Mouse (Mus musculus) MEL (cell line): ENCODE data around the gene Slc25a34. TPM values are rescaled to one million over a fixed set of nuclear protein-coding genes. Genes with fewer than 3 reads are reported as not detected.

Experiments
- DNase-seq: peaks from one replicate; pipeline ENCODE4 v3.0.0; 2011; ENCODE audit warnings: low read depth, low spot score
- H3K27ac ChIP-seq: 2 replicates; pipeline ENCODE4 v1.5.1; 2012; ENCODE audit warnings: low read depth, mild to moderate bottlenecking, control low read depth, low read length, moderate library complexity; ENCODE audit not compliant: control insufficient read depth
- H3K27me3 ChIP-seq, 2 experiments: fragments of 150-350 bp in 1 of 2; sonication (generic) in 1 of 2; 2 replicates each; pipeline ENCODE4 v1.6.1; 2012; ENCODE audit warnings: low read length in 2 of 2, mild to moderate bottlenecking in 2 of 2, improper control_type of control experiment in 1 of 2, moderate library complexity in 1 of 2; ENCODE audit not compliant: insufficient read depth in 2 of 2, control insufficient read depth in 1 of 2
- H3K36me3 ChIP-seq, 2 experiments: 2 replicates each; pipeline ENCODE4 v1.6.1; 2012 to 2014; ENCODE audit warnings: low read length in 2 of 2, improper control_type of control experiment in 1 of 2, inconsistent platforms in 1 of 2, mild to moderate bottlenecking in 1 of 2; ENCODE audit not compliant: insufficient read depth in 2 of 2, control insufficient read depth in 1 of 2
- H3K4me1 ChIP-seq, 2 experiments: fragments of 150-350 bp in 1 of 2; sonication (generic) in 1 of 2; 2 replicates each; pipeline ENCODE4 v1.6.1; 2012; ENCODE audit warnings: low read length in 2 of 2, improper control_type of control experiment in 1 of 2, mild to moderate bottlenecking in 1 of 2; ENCODE audit not compliant: insufficient read depth in 2 of 2, control insufficient read depth in 1 of 2
- H3K4me3 ChIP-seq, 2 experiments: fragments of 150-350 bp in 1 of 2; sonication (generic) in 1 of 2; 2 replicates each; pipeline ENCODE4 v1.5.1; 2012; ENCODE audit warnings: low read depth in 2 of 2, low read length in 2 of 2, mild to moderate bottlenecking in 2 of 2, moderate library complexity in 2 of 2, control low read depth in 1 of 2, improper control_type of control experiment in 1 of 2; ENCODE audit not compliant: control insufficient read depth in 1 of 2, insufficient read depth in 1 of 2
- H3K79me2 ChIP-seq: 2 replicates; pipeline ENCODE4 v1.6.1; 2012; ENCODE audit warnings: mild to moderate bottlenecking, low read length, moderate library complexity; ENCODE audit not compliant: control insufficient read depth, poor library complexity, insufficient read depth
- H3K9ac ChIP-seq: 2 replicates; pipeline ENCODE4 v1.6.1; 2012; ENCODE audit warnings: low read depth, mild to moderate bottlenecking, control low read depth, low read length, moderate library complexity; ENCODE audit not compliant: control insufficient read depth, poor library complexity, severe bottlenecking
- H3K9me3 ChIP-seq: fragments of 150-350 bp; sonication (generic); replicated peaks from 2 replicates; pipeline ENCODE4 v1.6.1; 2012; ENCODE audit warnings: mild to moderate bottlenecking, low read length, improper control_type of control experiment, moderate library complexity; ENCODE audit not compliant: insufficient read depth
- CHD1 ChIP-seq: IDR thresholded peaks from 2 replicates; pipeline ENCODE4 v1.6.1; 2012; ENCODE audit warnings: low read depth, mild to moderate bottlenecking, inconsistent platforms, low read length, improper control_type of control experiment
- CHD2 ChIP-seq: IDR thresholded peaks from 2 replicates; pipeline ENCODE4 v1.6.1; 2011; ENCODE audit warnings: low read length, improper control_type of control experiment
- CTCF ChIP-seq, 3 experiments: IDR thresholded peaks in 2 of 3; conservative IDR thresholded peaks in 1 of 3; 2 replicates each; pipeline ENCODE4 v1.5.1; 2011 to 2012; ENCODE audit warnings: low read length in 3 of 3, low read depth in 2 of 3, mild to moderate bottlenecking in 2 of 3, improper control_type of control experiment in 1 of 3, inconsistent platforms in 1 of 3, mixed read lengths in 1 of 3, moderate library complexity in 1 of 3; ENCODE audit not compliant: control insufficient read depth in 1 of 3, insufficient read depth in 1 of 3, poor library complexity in 1 of 3, severe bottlenecking in 1 of 3
- E2F4 ChIP-seq: IDR thresholded peaks from 2 replicates; pipeline ENCODE4 v1.6.1; 2011; ENCODE audit warnings: low read depth, low read length, improper control_type of control experiment, borderline replicate concordance
- JUND ChIP-seq: IDR thresholded peaks from 2 replicates; pipeline ENCODE4 v1.6.1; 2011; ENCODE audit warnings: low read depth, mild to moderate bottlenecking, improper control_type of control experiment, low read length
- KAT2A ChIP-seq: conservative IDR thresholded peaks from 2 replicates; pipeline ENCODE4 v1.6.1; 2012; ENCODE audit warnings: low read depth, low read length, improper control_type of control experiment, inconsistent platforms
- MAFK ChIP-seq: IDR thresholded peaks from 2 replicates; pipeline ENCODE4 v1.6.1; 2011; ENCODE audit warnings: low read depth, mild to moderate bottlenecking, low read length, improper control_type of control experiment, borderline replicate concordance
- MEF2A ChIP-seq: IDR thresholded peaks from 2 replicates; pipeline ENCODE4 v1.6.1; 2014; ENCODE audit warnings: low read depth, mild to moderate bottlenecking, inconsistent platforms, low read length, improper control_type of control experiment; ENCODE audit not compliant: poor library complexity, insufficient replicate concordance, severe bottlenecking; ENCODE audit errors: extremely low read depth
- MYB ChIP-seq: IDR thresholded peaks from 2 replicates; pipeline ENCODE4 v1.6.1; 2011; ENCODE audit warnings: mild to moderate bottlenecking, low read depth, low read length, improper control_type of control experiment
- MYC ChIP-seq: IDR thresholded peaks from 2 replicates; pipeline ENCODE4 v1.6.1; 2011; ENCODE audit warnings: low read depth, mild to moderate bottlenecking, low read length, improper control_type of control experiment, moderate library complexity
- NELFE ChIP-seq: IDR thresholded peaks from 2 replicates; pipeline ENCODE4 v1.6.1; 2011; ENCODE audit warnings: low read depth, low read length, improper control_type of control experiment
- NRF1 ChIP-seq: IDR thresholded peaks from 2 replicates; pipeline ENCODE4 v1.6.1; 2014; ENCODE audit warnings: low read depth, mild to moderate bottlenecking, inconsistent platforms, low read length, improper control_type of control experiment, moderate library complexity; ENCODE audit not compliant: poor library complexity, insufficient read depth, severe bottlenecking
- POLR2AphosphoS2 ChIP-seq: IDR thresholded peaks from 2 replicates; pipeline ENCODE4 v1.6.1; 2011; ENCODE audit warnings: low read length, improper control_type of control experiment
- POLR2AphosphoS5 ChIP-seq: IDR thresholded peaks from 2 replicates; pipeline ENCODE4 v1.6.1; 2012; ENCODE audit warnings: low read depth, borderline replicate concordance, mild to moderate bottlenecking, inconsistent platforms, low read length, moderate library complexity, mixed read lengths
- RAD21 ChIP-seq: IDR thresholded peaks from 2 replicates; pipeline ENCODE4 v1.6.1; 2011; ENCODE audit warnings: mild to moderate bottlenecking, low read depth, low read length, improper control_type of control experiment
- SMC3 ChIP-seq: IDR thresholded peaks from 2 replicates; pipeline ENCODE4 v1.6.1; 2011; ENCODE audit warnings: low read depth, low read length, improper control_type of control experiment
- TCF12 ChIP-seq: IDR thresholded peaks from 2 replicates; pipeline ENCODE4 v1.6.1; 2014; ENCODE audit warnings: low read depth, mild to moderate bottlenecking, inconsistent platforms, low read length, improper control_type of control experiment, moderate library complexity
- UBTF ChIP-seq: IDR thresholded peaks from 2 replicates; pipeline ENCODE4 v1.6.1; 2012; ENCODE audit warnings: low read depth, mild to moderate bottlenecking, inconsistent platforms, low read length, improper control_type of control experiment, moderate library complexity, borderline replicate concordance; ENCODE audit not compliant: insufficient read depth
- USF1 ChIP-seq: IDR thresholded peaks from 2 replicates; pipeline ENCODE4 v1.6.1; 2014; ENCODE audit warnings: low read depth, mild to moderate bottlenecking, inconsistent platforms, low read length, improper control_type of control experiment, moderate library complexity
- ZC3H11A ChIP-seq: IDR thresholded peaks from 2 replicates; pipeline ENCODE4 v1.6.1; 2012; ENCODE audit warnings: low read depth, mild to moderate bottlenecking, inconsistent platforms, low read length, improper control_type of control experiment
- ZNF384 ChIP-seq: IDR thresholded peaks from 2 replicates; pipeline ENCODE4 v1.6.1; 2012; ENCODE audit warnings: low read depth, mild to moderate bottlenecking, inconsistent platforms, low read length, improper control_type of control experiment
- polyA plus RNA-seq, 2 experiments: library from polyadenylated mRNA; stranded (reverse) in 1 of 2; unstranded in 1 of 2; fragments of >175 nt in 1 of 2; fragments of >200 nt in 1 of 2; gene quantifications; 2 replicates each; pipeline versions ENCODE4 v1.2.1 to v1.2.4; 2012; ENCODE audit warnings: low replicate concordance in 2 of 2, low read depth in 1 of 2; ENCODE audit not compliant: insufficient read length in 2 of 2, insufficient read depth in 1 of 2, missing spikeins in 1 of 2
- total RNA-seq: library from RNA; depleted of rRNA; stranded (reverse); fragments of 300-350 nt; gene quantifications from 2 replicates; pipeline ENCODE4 v1.2.3, GENCODE M21; 2012

Slc25a34 gene
- total and polyA plus RNA-seq, 3 experiments: 0.10 TPM; not detected in 2

GRCm38 (mm10) chr4:141618565-141619243 lies 4.9 kb downstream of the Slc25a34 start, which contains the start of gene Tmem82 (continued):
- TF ChIP-seq MYC: no peak

GRCm38 (mm10) chr4:141617863-141618564 lies 5.6 kb downstream of the Slc25a34 start:
- peak overlapping the region; percentile 16 to 51; a peak in 3 of 4 replicates for H3K4me3 ChIP-seq
- H3K9ac ChIP-seq: peak overlapping the region; percentile 59; the same call in 1 of the 2 replicates
- peaks cover 0 to 9% of the 10 kb centered on the region in 2 experiments; a peak in 2 of 4 replicates for H3K4me1 ChIP-seq
- H3K27me3 ChIP-seq: no peaks in the 10 kb centered on the region
- H3K27ac ChIP-seq: no peak overlapping the region
- TF ChIP-seq POLR2AphosphoS5 (no peak), JUND (no peak), POLR2AphosphoS2 (no peak), E2F4 (no peak), NRF1 (no peak), KAT2A (no peak), MYB (no peak), MEF2A (no peak)
- H3K36me3 ChIP-seq: 0 out of 4 replicates have a peak, but pooled peaks cover 0 to 2% of the 10 kb centered on the region in 2 experiments
- H3K9me3 ChIP-seq: no peaks in the 10 kb centered on the region
- no peaks in the 10 kb centered on the region for H3K79me2 ChIP-seq
- peak; percentile 47 for DNase-seq

- peak overlapping the region; percentile 37 to 51; a peak in 3 of 4 replicates for H3K4me3 ChIP-seq
- H3K4me1 ChIP-seq: peaks cover 0 to 9% of the 10 kb centered on the region in 2 experiments; a peak in 2 of 4 replicates
- peak overlapping the region; percentile 59 for H3K9ac ChIP-seq
- H3K27me3 ChIP-seq: no peaks in the 10 kb centered on the region
- H3K36me3 ChIP-seq: 0 out of 4 replicates have a peak, but pooled peaks cover 0 to 2% of the 10 kb centered on the region in 2 experiments
- H3K79me2 ChIP-seq: no peaks in the 10 kb centered on the region
- no peaks in the 10 kb centered on the region for H3K9me3 ChIP-seq
- TF ChIP-seq RAD21: peak; percentile 43
- no peak for TF ChIP-seq TCF12
- TF ChIP-seq CTCF (IDR thresholded peaks at IDR 0.05 in 2 of 3, conservative IDR thresholded peaks at IDR 0.05 in 1 of 3; ENCODE audit: control insufficient read depth in 1 of 3, insufficient read depth in 1 of 3, low read depth in 2 of 3, low read length in 3 of 3, poor library complexity in 1 of 3, severe bottlenecking in 1 of 3): peak in 2 of 3 experiments; percentile 68 to 81; a peak in 5 of 6 replicates
- TF ChIP-seq CHD1: no peak
- peak; percentile 9; the same call in 1 of the 2 replicates for TF ChIP-seq ZC3H11A
- peak; percentile 44 for TF ChIP-seq SMC3
- TF ChIP-seq CHD2: no peak
- TF ChIP-seq UBTF: no peak
- peak; percentile 46; the same call in 1 of the 2 replicates for TF ChIP-seq USF1
- TF ChIP-seq NELFE: no peak
- no peak for TF ChIP-seq MAFK
- 0 out of 2 replicates have a peak, but pooled peaks have one; percentile 15 for TF ChIP-seq ZNF384
- peak; percentile 59 for DNase-seq
- H3K27ac ChIP-seq: no peak overlapping the region
Measured at GRCm38 (mm10) chr4:141617299-141617698, 6.3 kb downstream of the Slc25a34 start.
